Mouse (Mus musculus) left cerebral cortex, adult 18-20 months (tissue): ENCODE measurements around the gene Trpm3. TPM values are rescaled to one million over a fixed set of nuclear protein-coding genes. Genes with fewer than 3 reads are reported as not detected.
A peak's percentile ranks its signal among the peaks of the same experiment; 100 is the strongest.
"Not testable (repeated sequence)": the region's sequence is repeated elsewhere in the genome, so short reads cannot be mapped to it uniquely, and the experiment has no call there.

ENCODE experiments used
- DNase-seq, 2 experiments: peaks; one replicate each; pipeline ENCODE4 v3.0.0; 2021 to 2022; ENCODE audit warnings: low spot score in 2 of 2, mixed read lengths in 1 of 2
- total RNA-seq, 2 experiments: library from RNA; stranded (reverse); gene quantifications; 2 replicates each; pipeline ENCODE4 v1.2.3; 2021

The Trpm3 gene
- total RNA-seq, 2 experiments from 2014 or later = 31.4 to 36.8 TPM

DNA sequence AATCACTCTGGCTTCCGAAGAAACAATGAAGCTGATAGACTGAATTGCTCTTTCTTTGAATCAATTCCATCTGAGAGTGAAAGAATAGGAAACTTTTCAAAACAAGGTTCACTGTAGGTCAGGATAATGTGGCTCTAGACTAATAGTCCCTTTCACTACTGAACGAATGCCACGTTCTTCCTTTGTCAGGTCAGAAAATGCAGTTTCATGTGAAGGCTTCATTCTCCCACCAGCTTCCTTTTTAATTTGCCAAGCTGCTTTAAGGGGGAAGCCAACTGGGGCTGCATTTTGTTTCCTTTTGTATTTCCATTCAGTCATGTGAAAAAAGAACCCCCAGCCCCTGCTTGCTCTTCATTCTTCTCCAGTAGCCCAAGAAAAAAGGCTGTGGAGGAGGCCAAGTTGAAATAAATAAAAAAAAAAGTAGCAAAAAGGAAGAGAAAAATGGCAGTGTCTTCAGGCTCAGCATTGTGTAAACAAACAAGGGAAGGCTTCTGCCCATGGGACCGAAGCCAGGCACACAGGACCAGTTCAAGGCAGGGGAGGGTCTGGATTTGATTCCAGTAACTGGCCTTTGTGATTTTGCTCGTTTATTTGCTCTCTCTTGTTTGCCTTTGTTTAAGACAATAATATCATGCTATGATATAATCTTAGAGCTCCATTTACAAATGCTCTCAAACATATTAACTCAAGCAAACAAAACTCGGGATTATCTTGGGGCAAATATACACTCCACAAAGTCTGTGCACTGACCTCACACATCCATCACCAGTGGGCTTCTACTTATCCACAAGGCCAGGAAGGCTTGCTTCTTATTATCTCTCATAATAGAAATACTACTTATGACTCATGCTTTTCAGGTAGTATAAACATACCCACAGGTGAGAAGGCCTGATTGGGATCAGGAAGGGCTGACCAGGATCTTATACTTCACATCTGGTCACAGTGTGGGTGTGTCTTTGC lies 702.5 kb downstream of the Trpm3 start:
- no peak for DNase-seq

DNA sequence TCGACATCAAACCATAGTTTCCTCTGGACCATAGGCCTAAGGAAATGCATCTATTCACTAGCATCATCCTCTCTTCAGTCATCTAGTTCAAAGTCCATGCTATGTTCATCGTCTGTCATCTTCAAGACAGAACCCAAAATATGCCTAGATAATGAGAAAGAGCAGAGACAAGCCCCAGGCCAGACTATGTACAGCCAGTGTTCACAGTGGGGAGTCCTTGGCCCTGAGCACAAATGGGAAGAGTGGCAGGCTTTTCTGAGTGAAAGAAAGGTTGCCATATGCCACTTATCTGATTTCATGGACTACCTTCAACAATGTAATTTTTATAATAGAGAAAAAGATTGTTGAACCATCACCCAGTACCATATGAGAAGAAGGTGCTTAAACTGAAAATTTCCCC lies 703.9 kb downstream of the Trpm3 start:
- DNase-seq = no peak

DNA sequence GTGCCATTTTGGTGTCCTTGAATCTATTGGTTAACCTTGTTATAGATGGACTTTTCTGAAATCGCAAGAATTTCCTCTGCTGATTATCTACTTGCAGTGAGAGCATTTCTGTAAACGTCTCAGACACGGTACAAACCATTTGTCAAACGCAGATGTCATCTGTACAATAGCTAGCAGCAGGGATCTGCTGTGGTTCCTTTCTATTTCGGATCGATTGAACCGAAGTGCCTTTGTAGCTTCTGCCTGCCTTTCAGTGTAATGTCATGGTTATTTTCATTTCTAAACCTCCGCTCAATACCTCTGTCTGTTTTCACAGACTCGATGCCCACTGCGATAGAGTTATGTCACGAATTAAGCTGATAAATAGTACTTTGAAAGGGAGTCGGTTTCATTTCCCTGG lies 708.9 kb downstream of the Trpm3 start:
- DNase-seq = no peak

DNA sequence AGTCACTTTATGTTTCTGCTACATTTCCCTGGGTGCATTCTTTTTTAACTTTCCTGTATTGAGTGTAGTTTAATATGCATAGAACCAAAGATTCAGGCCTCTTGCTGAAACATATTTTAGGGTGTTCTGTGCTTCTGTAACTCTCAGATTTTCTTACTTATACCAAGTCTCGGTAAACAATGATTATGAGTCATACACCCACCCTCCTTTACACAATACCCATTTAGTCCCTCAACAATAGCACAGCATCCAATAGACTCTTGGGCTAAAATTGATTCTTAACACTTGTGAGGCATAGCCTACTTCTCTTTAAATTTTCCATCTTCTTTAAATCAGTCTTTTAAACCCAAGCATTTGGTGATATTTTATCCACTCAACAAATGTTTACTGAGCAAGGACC lies 709.4 kb downstream of the Trpm3 start:
- DNase-seq = no peak

DNA sequence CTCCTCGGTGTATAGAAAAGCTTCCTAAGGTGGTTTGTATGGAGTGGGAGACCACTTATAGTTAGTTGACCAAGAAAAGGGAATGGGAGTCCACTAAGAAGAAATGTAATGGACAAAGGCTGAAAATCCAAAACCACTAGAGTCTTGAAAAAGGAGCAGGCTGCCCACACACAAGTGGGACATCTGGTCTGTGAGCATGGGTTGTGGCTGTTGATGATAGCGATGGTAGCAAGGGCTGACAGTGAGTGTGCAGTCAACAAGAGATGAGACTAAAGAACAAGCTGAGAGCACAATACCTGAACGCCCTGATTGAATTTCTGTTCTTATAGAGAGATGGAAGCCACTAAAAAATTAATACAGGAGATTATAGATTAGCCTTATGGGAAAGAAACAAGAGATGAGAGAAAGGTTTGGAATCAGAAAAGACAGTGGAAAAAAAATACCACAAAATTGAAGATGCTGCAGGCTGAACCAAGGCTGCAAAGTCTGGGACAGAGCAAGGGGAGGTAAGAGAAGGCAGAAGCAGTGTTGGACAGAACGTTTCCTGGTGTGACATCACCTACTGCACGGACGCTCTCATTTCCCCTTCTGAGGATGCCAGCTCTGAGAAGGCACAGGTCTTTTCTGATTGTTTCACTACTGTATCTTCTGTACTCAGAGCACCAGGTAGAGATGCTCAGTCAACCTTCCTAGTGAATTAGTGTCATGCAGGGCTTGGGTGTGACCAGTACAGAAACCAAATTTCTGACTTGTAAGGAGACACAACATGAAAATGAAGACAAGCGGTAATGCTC lies 710.1 kb downstream of the Trpm3 start:
- DNase-seq = peak in 1 of 2 experiments; percentile 13

DNA sequence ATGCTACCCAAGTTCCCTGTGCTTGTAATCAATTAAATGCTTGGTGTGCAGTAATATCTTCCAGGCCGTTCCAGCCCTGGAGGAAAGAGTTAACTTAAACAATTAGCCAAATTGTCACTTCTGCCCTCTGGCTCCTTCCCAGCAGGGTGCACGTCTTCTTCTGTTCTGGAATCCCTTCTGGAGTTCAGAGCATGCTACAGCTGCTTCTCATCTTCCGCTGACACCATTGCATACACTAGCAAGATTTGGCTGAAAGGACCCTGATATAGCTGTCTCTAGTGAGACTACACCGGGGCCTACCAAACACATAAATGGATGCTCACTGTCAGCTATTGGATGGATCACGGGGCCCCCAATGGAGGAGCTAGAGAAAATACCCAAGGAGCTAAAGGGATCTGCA lies 712.6 kb downstream of the Trpm3 start:
- not testable (repeated sequence) for DNase-seq

DNA sequence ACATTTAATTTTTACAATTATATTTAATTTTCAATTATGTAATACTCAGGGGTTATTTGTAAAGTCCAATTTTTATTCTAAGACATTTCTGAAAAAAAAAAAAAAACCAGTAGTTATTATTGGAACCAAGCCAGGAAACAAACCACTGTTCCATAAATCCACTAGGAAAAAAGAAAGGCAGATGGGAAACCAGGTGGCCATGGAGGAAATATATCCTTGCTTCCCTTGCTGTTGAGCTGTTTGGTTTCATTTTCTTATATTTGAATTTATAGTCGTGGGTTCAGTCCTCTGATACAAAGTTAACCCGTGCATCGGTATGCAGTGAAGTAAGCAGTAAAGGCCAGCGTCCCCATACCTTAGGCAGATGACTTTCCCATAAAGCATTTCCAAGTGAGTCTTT lies 720.8 kb downstream of the Trpm3 start:
- no peak for DNase-seq

DNA sequence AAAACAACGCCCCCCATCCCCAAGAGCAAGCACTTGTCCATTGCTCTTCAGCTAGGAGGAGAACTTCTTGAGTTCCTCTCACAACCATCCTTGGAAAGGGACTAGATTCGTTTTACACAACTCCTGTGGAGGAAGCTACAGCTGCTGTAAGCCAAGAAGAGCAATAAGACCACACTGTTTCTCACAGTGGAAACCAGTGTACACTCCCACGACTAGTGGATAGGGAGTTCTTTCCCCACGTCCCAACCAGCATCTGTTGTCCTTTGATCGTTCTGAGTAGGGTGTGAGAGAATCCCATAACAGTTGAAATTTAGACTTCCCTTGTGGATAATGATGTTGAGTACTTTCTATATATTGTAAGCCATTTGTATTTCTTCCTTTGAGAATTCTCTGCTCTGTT lies 728.6 kb downstream of the Trpm3 start:
- peak; percentile 18 to 27 for DNase-seq

DNA sequence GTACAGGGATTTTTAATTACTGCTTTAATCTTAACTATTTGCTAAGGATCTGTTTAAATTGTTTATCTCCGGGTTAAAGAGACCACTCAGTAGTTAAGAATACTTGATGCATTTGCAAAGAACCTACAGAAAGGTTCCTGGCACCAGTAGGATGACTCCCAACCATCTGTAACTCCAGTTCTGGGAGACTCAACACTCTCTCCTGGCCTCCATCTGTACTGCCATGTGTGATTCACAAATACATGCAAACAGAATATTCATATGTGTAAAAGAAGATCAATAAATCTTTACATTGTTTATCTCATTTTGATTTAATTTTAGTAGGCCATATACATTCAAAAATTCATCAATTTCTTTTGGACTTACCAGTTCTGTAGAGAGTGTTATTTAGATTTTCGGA lies 731.0 kb downstream of the Trpm3 start:
- no peak for DNase-seq

DNA sequence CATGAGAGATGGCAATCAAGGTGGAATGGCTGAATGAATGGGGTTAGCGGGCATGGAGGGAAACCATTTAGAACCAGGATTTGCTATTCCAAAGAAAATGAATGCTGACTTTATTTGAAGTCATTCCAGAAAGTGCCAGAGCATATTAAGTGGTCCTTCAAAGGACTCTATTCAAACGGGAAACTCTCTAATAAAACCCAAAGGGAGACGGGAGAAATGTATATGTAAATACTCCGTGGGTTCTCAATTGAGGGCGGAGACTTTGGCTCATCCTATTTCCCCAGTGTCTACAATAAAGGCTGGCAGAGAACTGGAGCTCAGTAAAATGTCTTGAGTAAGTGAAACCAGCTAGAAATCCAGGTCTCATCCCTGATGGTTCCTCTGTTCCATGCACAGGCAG lies 733.6 kb downstream of the Trpm3 start:
- DNase-seq = no peak

DNA sequence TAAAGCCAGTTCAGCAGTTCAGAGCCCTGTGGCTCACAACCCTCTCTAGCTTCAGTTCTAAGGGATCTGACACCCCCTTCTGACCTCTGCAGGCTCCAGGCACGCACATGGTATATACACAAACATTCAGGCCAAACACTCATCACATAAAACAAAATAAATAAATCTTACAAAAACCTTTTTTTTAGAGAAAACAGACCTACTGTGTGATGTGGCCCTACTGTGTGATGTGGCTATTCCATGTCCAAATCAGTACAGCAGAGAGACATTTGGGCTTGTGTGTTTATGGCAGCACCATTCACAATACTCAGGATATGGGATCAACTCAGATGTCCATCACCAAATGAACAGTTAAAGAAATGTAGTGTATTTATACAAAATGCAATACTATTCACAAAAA lies 741.4 kb downstream of the Trpm3 start:
- no peak for DNase-seq

DNA sequence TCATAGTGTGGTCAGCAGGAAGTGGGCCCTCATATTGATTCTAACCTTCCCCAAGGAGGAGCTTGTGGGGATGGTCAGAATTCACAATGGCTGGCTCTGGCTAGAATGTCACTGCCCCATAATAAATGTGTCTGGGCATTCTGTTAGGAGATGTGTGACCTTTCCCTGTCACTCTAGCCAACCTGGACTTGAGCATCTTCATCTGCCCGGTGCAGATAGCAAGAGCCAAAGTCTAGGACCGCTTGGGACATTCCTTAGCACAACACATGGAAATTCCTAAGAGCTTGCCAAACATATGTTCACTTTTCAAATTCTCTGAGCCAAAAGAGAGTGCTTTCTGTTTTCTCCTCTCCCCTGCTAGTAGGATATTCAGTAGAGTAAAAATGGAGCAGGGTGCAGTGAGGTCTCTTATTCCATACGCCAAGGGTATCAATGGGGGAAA lies 743.8 kb downstream of the Trpm3 start:
- no peak for DNase-seq

DNA sequence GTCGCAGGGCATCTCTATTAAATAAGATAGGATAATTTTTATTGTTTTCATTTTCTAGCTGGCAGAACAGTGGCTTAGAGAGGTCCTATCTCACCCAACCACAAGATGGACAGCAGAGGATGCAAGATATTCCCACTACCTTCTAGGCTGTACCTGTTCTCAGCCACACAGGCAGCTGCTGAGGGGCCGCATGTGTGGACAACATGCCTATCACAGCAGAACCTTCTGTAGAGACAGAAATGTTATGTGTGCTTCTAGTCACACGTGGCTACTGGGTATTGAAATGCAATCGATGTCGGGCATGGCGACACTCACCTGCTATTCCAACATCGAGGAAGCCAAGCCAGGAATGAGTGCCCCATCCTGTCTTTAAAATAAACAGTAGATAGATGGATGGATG lies 744.3 kb downstream of the Trpm3 start:
- DNase-seq = peak in 1 of 2 experiments; percentile 6

DNA sequence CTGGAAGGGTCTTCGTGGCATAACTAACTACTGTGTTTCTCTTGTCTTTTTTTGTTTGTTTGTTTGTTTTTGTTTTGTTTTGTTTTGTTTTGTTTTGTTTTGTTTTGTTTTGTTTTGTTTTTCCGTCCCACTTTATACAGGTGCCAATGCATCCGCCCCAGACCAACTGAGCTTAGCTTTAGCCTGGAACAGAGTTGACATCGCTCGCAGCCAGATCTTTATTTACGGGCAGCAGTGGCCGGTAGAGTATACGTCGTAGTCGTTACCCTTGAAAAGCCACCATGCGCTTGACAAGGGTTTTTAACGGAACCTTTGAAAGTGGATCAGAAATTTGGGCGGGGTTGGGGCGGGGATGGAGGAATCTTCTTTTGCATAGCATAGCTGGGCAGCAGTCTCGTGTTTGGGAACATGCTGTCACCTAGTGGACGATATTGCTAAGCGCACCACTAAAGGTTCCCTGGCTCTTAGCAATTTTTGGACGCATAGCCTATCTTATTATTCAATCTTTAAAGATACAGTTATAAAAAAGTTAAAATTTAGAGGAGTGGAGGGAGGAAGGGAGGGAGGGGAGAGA lies 745.0 kb downstream of the Trpm3 start:
- DNase-seq = peak; percentile 64 to 74

DNA sequence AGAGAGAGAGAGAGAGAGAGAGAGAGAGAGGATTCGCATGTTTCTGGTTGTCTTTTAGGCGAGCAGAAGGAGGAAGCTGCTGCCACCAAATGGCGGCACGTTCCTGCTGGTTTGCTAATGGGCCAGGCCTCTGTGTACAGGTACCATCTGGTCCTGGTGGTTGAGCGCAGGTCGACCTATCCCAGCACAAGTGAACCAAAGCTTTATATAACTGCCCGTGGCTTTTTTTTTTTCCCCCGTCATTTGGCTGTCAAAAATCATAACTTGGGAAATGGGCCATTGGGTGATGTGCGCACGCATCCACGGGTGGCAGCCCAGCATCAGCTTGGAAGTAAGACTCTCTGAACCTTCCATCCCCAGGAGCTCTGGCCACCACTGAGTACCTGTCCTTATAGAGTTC lies 745.5 kb downstream of the Trpm3 start:
- DNase-seq = peak; percentile 47 to 57

DNA sequence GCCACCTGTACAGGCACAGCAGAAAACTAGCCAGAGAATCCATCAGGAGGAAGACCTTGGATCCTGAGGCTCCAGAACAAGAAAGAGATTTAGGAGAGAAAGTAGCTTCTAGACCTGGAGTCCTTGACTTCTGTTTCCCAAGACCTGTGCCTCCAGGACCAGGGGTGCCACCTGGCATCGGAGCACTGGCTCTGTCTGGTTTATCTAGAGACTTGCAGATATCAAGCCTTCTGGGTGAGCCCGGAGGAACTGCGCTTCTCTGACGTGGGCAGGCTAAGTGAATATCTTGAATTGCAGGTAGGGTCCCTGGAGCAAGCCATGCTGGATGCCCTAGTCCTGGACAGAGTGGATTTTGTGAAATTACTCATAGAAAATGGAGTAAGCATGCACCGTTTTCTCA lies 746.2 kb downstream of the Trpm3 start:
- no peak for DNase-seq

DNA sequence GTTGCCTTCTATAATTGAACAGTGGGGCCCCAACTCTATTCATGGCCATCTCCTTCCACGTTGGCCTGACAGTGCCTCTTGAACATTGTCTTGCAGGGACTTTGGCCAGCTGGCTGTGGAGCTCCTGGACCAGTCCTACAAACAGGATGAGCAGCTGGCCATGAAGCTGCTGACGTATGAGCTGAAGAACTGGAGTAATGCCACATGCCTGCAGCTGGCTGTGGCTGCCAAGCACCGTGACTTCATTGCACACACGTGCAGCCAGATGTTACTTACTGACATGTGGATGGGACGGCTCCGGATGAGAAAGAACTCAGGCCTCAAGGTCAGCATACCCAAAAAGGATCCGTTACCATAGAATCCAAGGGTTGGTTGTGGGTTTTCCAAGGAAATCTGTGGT lies 763.0 kb downstream of the Trpm3 start:
- DNase-seq = no peak

DNA sequence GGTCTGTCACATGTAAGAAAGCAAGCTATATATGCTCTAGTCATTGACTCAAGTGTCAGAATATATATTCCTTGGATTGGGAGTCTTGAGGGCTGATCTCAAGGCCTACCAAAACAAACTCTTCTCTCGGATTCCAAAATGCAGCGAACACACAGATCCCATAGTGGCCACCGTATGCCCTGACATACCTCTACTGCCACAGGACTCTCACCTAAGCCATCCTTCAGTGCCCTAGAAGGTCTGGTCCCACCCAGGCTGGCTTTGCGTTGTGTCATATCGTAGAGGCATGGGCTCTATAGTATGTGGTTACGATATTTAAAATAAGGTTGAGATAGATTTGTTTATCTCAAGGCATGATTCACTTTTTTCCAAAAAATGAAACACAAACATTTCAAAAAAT lies 763.5 kb downstream of the Trpm3 start:
- DNase-seq = no peak

DNA sequence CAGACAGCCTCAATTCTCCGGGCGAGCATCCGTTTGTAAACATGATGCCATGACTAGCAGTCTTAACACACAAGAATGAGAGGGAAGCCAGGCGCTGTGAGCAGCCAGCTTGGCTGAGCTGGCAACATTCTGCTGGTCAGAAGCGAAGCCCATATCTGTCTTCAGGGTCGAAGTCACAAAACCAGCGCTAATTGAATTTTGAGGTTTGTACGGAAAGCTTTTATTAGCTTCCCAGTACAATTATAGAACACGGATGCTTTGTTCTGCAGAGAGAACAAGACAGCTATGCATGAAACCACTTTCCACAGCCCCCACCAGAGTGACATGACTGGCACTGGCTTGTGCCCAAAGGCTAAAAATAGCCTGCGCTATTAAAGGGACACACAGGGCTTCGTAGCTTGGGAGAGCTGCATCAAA lies 766.2 kb downstream of the Trpm3 start:
- peak; percentile 58 to 59 for DNase-seq

DNA sequence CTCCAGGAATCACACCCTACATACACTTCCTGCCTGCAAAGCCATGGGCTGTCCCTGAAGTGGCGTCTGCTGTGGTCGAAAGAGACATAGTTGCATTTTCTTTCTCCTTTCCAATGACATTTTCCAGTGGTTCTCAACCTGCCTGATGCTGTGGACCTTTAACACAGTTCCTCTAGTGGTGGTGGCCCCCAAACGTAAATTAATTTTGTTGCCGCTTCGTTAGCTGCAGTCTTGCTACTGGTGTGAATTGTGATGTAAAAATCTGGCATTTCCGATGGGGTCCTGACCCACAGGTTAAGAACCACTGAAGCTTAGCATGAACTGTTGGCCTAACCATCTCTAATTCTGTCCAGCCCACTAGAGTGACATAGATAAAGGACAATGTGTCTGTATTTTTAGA lies 771.8 kb downstream of the Trpm3 start:
- no peak for DNase-seq

DNA sequence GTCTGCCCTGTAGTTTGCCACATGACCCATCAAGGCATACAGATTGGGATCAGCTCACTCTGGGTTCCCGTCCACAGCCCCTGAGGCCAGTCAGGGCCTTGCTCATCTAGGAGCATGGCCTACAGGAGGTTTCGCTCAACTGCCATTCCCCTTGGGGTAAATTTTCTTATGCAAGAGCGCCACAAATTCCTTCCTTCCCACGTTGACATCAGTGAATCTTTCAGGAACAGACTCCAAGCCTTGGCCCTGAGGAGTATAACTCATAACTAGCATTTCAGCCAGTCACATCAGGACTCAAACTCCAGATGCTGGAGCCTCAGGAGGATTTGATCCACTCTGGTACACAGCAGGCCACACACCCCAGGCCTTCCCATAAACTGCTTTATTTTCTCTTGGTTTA lies 774.1 kb downstream of the Trpm3 start:
- DNase-seq = no peak
